Mouse (Mus musculus): ENCODE results near the gene Vps54. TPM values are rescaled to one million over a fixed set of nuclear protein-coding genes. Genes with fewer than 3 reads are reported as not detected.

The Vps54 gene
- total and polyA plus RNA-seq, 2 experiments from 2014 or later, result 5.6 to 40.2 TPM

GRCm38 (mm10) chr11:21328141-21328540 is 89.1 kb downstream of the Vps54 start:
- no peak overlapping the region for H3K4me2 ChIP-seq (ENCODE audit: low read depth)
- ATAC-seq (no peak), DNase-seq (no peak)
- no peaks in the 10 kb centered on the region for H3K4me1 ChIP-seq (ENCODE audit: insufficient read depth)
- 89% methylated on average over 5 of the region's 5 CpGs for WGBS
- no peak for TF ChIP-seq CTCF (IDR thresholded peaks at IDR 0.05; ENCODE audit: low read depth)
- H3K27me3 ChIP-seq (ENCODE audit: insufficient read depth, low read length), result no peaks in the 10 kb centered on the region
- no peaks in the 10 kb centered on the region for H3K9me3 ChIP-seq (ENCODE audit: low read length)
- H3K9ac ChIP-seq, result no peak overlapping the region
- H3K27ac ChIP-seq (ENCODE audit: low read depth, low read length), result no peak overlapping the region
- peaks cover 26% of the 10 kb centered on the region; the same call in 1 of the 2 replicates for H3K36me3 ChIP-seq (ENCODE audit: insufficient read depth)
- no peak overlapping the region for H3K4me3 ChIP-seq (ENCODE audit: low read depth, low read length)

- Histone ChIP-seq H3K4me2 (ENCODE audit: low read depth) (no peak overlapping the region), H3K36me3 (ENCODE audit: insufficient read depth) (peaks cover 20% of the 10 kb centered on the region; the same call in 1 of the 2 replicates), H3K9ac (no peak overlapping the region), H3K4me3 (ENCODE audit: low read depth, low read length) (no peak overlapping the region), H3K9me3 (ENCODE audit: low read length) (no peaks in the 10 kb centered on the region), H3K4me1 (ENCODE audit: insufficient read depth) (no peaks in the 10 kb centered on the region), H3K27ac (ENCODE audit: low read depth, low read length) (no peak overlapping the region), H3K27me3 (ENCODE audit: insufficient read depth, low read length) (no peaks in the 10 kb centered on the region)
- 94% methylated on average over 5 of the region's 5 CpGs for WGBS
- no peak for ATAC-seq
- no peak for TF ChIP-seq CTCF (IDR thresholded peaks at IDR 0.05; ENCODE audit: low read depth)
- DNase-seq, result no peak
These were observed 93.7 kb downstream of the Vps54 start for GRCm38 (mm10) chr11:21332639-21333295.

GRCm38 (mm10) chr11:21337855-21338254 is 98.8 kb downstream of the Vps54 start:
- no peak for ATAC-seq

GRCm38 (mm10) chr11:21339088-21339487 is 100.0 kb downstream of the Vps54 start:
- 78% methylated on average over 4 of the region's 4 CpGs for WGBS
- ATAC-seq (peak; percentile 32), DNase-seq (no peak)
- H3K4me2 ChIP-seq (ENCODE audit: low read depth), result no peak overlapping the region
- TF ChIP-seq CTCF (IDR thresholded peaks at IDR 0.05; ENCODE audit: low read depth), result no peak
- H3K27me3 ChIP-seq (ENCODE audit: insufficient read depth, low read length), result no peaks in the 10 kb centered on the region
- no peaks in the 10 kb centered on the region for H3K36me3 ChIP-seq (ENCODE audit: insufficient read depth)
- H3K27ac ChIP-seq (ENCODE audit: low read depth, low read length), result no peak overlapping the region
- H3K4me1 ChIP-seq (ENCODE audit: insufficient read depth), result no peaks in the 10 kb centered on the region
- H3K4me3 ChIP-seq (ENCODE audit: low read depth, low read length), result no peak overlapping the region
- H3K9ac ChIP-seq, result no peak overlapping the region
- no peaks in the 10 kb centered on the region for H3K9me3 ChIP-seq (ENCODE audit: low read length)

More at GRCm38 (mm10) chr11:21337855-21338254, 98.8 kb downstream of the Vps54 start:
- DNase-seq, result no peak
- Histone ChIP-seq H3K27me3 (ENCODE audit: insufficient read depth, low read length) (no peaks in the 10 kb centered on the region), H3K4me1 (ENCODE audit: insufficient read depth) (no peaks in the 10 kb centered on the region), H3K4me2 (ENCODE audit: low read depth) (no peak overlapping the region), H3K27ac (ENCODE audit: low read depth, low read length) (no peak overlapping the region), H3K4me3 (ENCODE audit: low read depth, low read length) (no peak overlapping the region), H3K36me3 (ENCODE audit: insufficient read depth) (no peaks in the 10 kb centered on the region), H3K9me3 (ENCODE audit: low read length) (no peaks in the 10 kb centered on the region), H3K9ac (no peak overlapping the region)
- WGBS, result 77% methylated on average over 1 of the region's 1 CpGs
- TF ChIP-seq CTCF (IDR thresholded peaks at IDR 0.05; ENCODE audit: low read depth), result no peak

- Histone ChIP-seq H3K9ac (no peak overlapping the region), H3K4me3 (ENCODE audit: low read depth, low read length) (no peak overlapping the region), H3K4me2 (ENCODE audit: low read depth) (no peak overlapping the region), H3K36me3 (ENCODE audit: insufficient read depth) (0 out of 2 replicates have a peak, but pooled peaks cover 6% of the 10 kb centered on the region), H3K27ac (ENCODE audit: low read depth, low read length) (no peak overlapping the region), H3K4me1 (ENCODE audit: insufficient read depth) (no peaks in the 10 kb centered on the region), H3K27me3 (ENCODE audit: insufficient read depth, low read length) (no peaks in the 10 kb centered on the region), H3K9me3 (ENCODE audit: low read length) (no peaks in the 10 kb centered on the region)
- no peak for ATAC-seq
- WGBS, result 96% methylated on average over 5 of the region's 5 CpGs
- no peak for TF ChIP-seq CTCF (IDR thresholded peaks at IDR 0.05; ENCODE audit: low read depth)
- no peak for DNase-seq
These were observed 104.4 kb downstream of the Vps54 start for GRCm38 (mm10) chr11:21343490-21343889.

- WGBS, result 96% methylated on average over 3 of the region's 3 CpGs
- no peak overlapping the region for H3K4me3 ChIP-seq (ENCODE audit: low read depth, low read length)
- no peak overlapping the region for H3K9ac ChIP-seq
- H3K4me2 ChIP-seq (ENCODE audit: low read depth), result no peak overlapping the region
- no peak overlapping the region for H3K27ac ChIP-seq (ENCODE audit: low read depth, low read length)
- no peaks in the 10 kb centered on the region for H3K27me3 ChIP-seq (ENCODE audit: insufficient read depth, low read length)
- ATAC-seq (no peak), DNase-seq (no peak)
- H3K36me3 ChIP-seq (ENCODE audit: insufficient read depth), result 0 out of 2 replicates have a peak, but pooled peaks cover 6% of the 10 kb centered on the region
- no peaks in the 10 kb centered on the region for H3K4me1 ChIP-seq (ENCODE audit: insufficient read depth)
- H3K9me3 ChIP-seq (ENCODE audit: low read length), result no peaks in the 10 kb centered on the region
- no peak for TF ChIP-seq CTCF (IDR thresholded peaks at IDR 0.05; ENCODE audit: low read depth)
These were observed 106.9 kb downstream of the Vps54 start for GRCm38 (mm10) chr11:21346020-21346419.

- Histone ChIP-seq H3K9ac (no peak overlapping the region), H3K4me2 (ENCODE audit: low read depth) (no peak overlapping the region), H3K4me3 (ENCODE audit: low read depth, low read length) (no peak overlapping the region), H3K9me3 (ENCODE audit: low read length) (no peaks in the 10 kb centered on the region), H3K27me3 (ENCODE audit: insufficient read depth, low read length) (no peaks in the 10 kb centered on the region), H3K4me1 (ENCODE audit: insufficient read depth) (no peaks in the 10 kb centered on the region), H3K27ac (ENCODE audit: low read depth, low read length) (no peak overlapping the region), H3K36me3 (ENCODE audit: insufficient read depth) (0 out of 2 replicates have a peak, but pooled peaks cover 15% of the 10 kb centered on the region)
- DNase-seq (no peak), ATAC-seq (no peak)
- 85% methylated on average over 2 of the region's 2 CpGs for WGBS
- no peak for TF ChIP-seq CTCF (IDR thresholded peaks at IDR 0.05; ENCODE audit: low read depth)
These were observed 109.8 kb downstream of the Vps54 start for GRCm38 (mm10) chr11:21348890-21349289.

All from forebrain, postnatal 0 days (tissue).